Mouse (Mus musculus): ENCODE data around the gene Pum3. TPM values are rescaled to one million over a fixed set of nuclear protein-coding genes. Genes with fewer than 3 reads are reported as not detected.

Gene Pum3
- polyA plus RNA-seq, 1 experiment from 2014 or later = 47.8 TPM

DNA sequence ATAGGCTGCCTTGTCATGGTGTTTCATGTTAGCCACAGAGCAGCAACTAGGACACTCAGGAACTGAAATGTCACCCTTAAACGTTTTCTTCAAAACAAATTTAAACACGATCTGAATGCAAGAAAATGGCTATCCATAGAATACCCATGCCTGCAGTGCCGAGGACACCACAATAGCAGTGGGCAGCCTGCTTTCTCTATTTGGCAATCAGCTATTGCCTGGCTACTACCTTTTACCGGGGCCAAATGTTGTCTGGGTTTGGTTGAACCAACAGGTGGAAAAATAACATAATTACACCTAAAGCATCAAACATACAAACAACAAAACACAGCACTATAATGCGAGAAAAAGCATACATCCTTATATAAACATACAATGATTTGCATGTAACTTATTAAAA lies 46.4 kb downstream of the Pum3 start:
- peaks cover 10% of the 10 kb centered on the region; the same call in 1 of the 2 replicates for H3K4me1 ChIP-seq (ENCODE audit: control insufficient read depth, insufficient read depth, low read length)
- no peak overlapping the region for H3K4me2 ChIP-seq (ENCODE audit: low read depth, low read length)
- no peak overlapping the region for H3K27ac ChIP-seq (ENCODE audit: low read length)
- ATAC-seq (replicated peaks; ENCODE audit: extremely low read depth, insufficient read depth, low FRiP score) = no peak
- no peaks in the 10 kb centered on the region for H3K27me3 ChIP-seq (ENCODE audit: control insufficient read depth, insufficient read depth, low read length)
- no peak overlapping the region for H3K4me3 ChIP-seq (ENCODE audit: low read length)
- no peaks in the 10 kb centered on the region for H3K9me3 ChIP-seq (replicated peaks; ENCODE audit: control insufficient read depth, low read length)
- WGBS = 88% methylated on average over 5 of the region's 5 CpGs
- no peak overlapping the region for H3K9ac ChIP-seq (ENCODE audit: low read length)
- H3K36me3 ChIP-seq (ENCODE audit: control insufficient read depth, insufficient read depth) = peaks cover 10% of the 10 kb centered on the region

- H3K4me3 ChIP-seq (ENCODE audit: low read length) = no peak overlapping the region
- H3K4me2 ChIP-seq (ENCODE audit: low read depth, low read length) = no peak overlapping the region
- no peaks in the 10 kb centered on the region for H3K9me3 ChIP-seq (replicated peaks; ENCODE audit: control insufficient read depth, low read length)
- no peak for ATAC-seq (replicated peaks; ENCODE audit: extremely low read depth, insufficient read depth, low FRiP score)
- peaks cover 8% of the 10 kb centered on the region for H3K36me3 ChIP-seq (ENCODE audit: control insufficient read depth, insufficient read depth)
- H3K27ac ChIP-seq (ENCODE audit: low read length) = no peak overlapping the region; the same call in 1 of the 2 replicates
- WGBS = 18% methylated on average over 1 of the region's 1 CpGs
- no peak overlapping the region for H3K9ac ChIP-seq (ENCODE audit: low read length)
- H3K4me1 ChIP-seq (ENCODE audit: control insufficient read depth, insufficient read depth, low read length) = peaks cover 10% of the 10 kb centered on the region; the same call in 1 of the 2 replicates
- H3K27me3 ChIP-seq (ENCODE audit: control insufficient read depth, insufficient read depth, low read length) = no peaks in the 10 kb centered on the region
Observed at GRCm38 (mm10) chr19:27382131-27382530, 47.5 kb downstream of the Pum3 start.

- no peak for ATAC-seq (replicated peaks; ENCODE audit: extremely low read depth, insufficient read depth, low FRiP score)
- peaks cover 10% of the 10 kb centered on the region; the same call in 1 of the 2 replicates for H3K4me1 ChIP-seq (ENCODE audit: control insufficient read depth, insufficient read depth, low read length)
- WGBS = 72% methylated on average over 2 of the region's 2 CpGs
Observed at GRCm38 (mm10) chr19:27379712-27380401, 49.8 kb downstream of the Pum3 start.

DNA sequence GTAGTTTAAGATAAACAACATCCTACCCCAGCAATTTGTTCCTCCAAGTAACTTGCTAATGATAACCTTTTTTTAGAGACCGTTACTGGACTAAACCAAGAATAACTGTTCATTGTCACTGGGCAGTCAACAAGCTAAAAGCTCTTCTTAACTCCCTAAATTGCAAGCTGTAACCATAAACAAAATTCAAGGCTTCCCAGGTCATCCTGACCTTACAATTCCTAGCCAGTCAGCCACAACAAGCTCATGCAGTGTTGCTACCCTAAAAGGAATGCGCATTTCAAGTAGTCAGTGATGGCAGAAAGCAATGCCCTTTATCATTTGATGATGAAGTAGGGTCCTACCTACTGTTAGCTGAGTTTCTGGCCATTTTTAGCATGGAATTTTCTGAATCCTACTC lies 58.8 kb downstream of the Pum3 start:
- Histone ChIP-seq H3K9me3 (replicated peaks; ENCODE audit: control insufficient read depth, low read length) (peaks cover 3% of the 10 kb centered on the region; the same call in 1 of the 2 replicates), H3K4me1 (ENCODE audit: control insufficient read depth, insufficient read depth, low read length) (peaks cover 4% of the 10 kb centered on the region; the same call in 1 of the 2 replicates), H3K27me3 (ENCODE audit: control insufficient read depth, insufficient read depth, low read length) (no peaks in the 10 kb centered on the region), H3K4me2 (ENCODE audit: low read depth, low read length) (no peak overlapping the region), H3K9ac (ENCODE audit: low read length) (no peak overlapping the region), H3K27ac (ENCODE audit: low read length) (no peak overlapping the region), H3K4me3 (ENCODE audit: low read length) (no peak overlapping the region), H3K36me3 (ENCODE audit: control insufficient read depth, insufficient read depth) (no peaks in the 10 kb centered on the region)
- 72% methylated on average over 2 of the region's 2 CpGs for WGBS
- no peak for ATAC-seq (replicated peaks; ENCODE audit: extremely low read depth, insufficient read depth, low FRiP score)

More at GRCm38 (mm10) chr19:27379712-27380401, 49.8 kb downstream of the Pum3 start:
- H3K4me2 ChIP-seq (ENCODE audit: low read depth, low read length) = no peak overlapping the region
- no peaks in the 10 kb centered on the region for H3K36me3 ChIP-seq (ENCODE audit: control insufficient read depth, insufficient read depth)
- H3K9ac ChIP-seq (ENCODE audit: low read length) = no peak overlapping the region
- no peak overlapping the region for H3K4me3 ChIP-seq (ENCODE audit: low read length)
- H3K9me3 ChIP-seq (replicated peaks; ENCODE audit: control insufficient read depth, low read length) = no peaks in the 10 kb centered on the region
- H3K27me3 ChIP-seq (ENCODE audit: control insufficient read depth, insufficient read depth, low read length) = no peaks in the 10 kb centered on the region
- no peak overlapping the region for H3K27ac ChIP-seq (ENCODE audit: low read length)

- Histone ChIP-seq H3K36me3 (ENCODE audit: control insufficient read depth, insufficient read depth) (no peaks in the 10 kb centered on the region), H3K27me3 (ENCODE audit: control insufficient read depth, insufficient read depth, low read length) (no peaks in the 10 kb centered on the region), H3K4me1 (ENCODE audit: control insufficient read depth, insufficient read depth, low read length) (peaks cover 4% of the 10 kb centered on the region; the same call in 1 of the 2 replicates), H3K4me3 (ENCODE audit: low read length) (no peak overlapping the region), H3K9ac (ENCODE audit: low read length) (no peak overlapping the region), H3K27ac (ENCODE audit: low read length) (no peak overlapping the region), H3K9me3 (replicated peaks; ENCODE audit: control insufficient read depth, low read length) (peaks cover 3% of the 10 kb centered on the region; the same call in 1 of the 2 replicates), H3K4me2 (ENCODE audit: low read depth, low read length) (no peak overlapping the region)
- 61% methylated on average over 2 of the region's 2 CpGs for WGBS
- no peak for ATAC-seq (replicated peaks; ENCODE audit: extremely low read depth, insufficient read depth, low FRiP score)
Observed at GRCm38 (mm10) chr19:27370174-27370573, 59.5 kb downstream of the Pum3 start.

DNA sequence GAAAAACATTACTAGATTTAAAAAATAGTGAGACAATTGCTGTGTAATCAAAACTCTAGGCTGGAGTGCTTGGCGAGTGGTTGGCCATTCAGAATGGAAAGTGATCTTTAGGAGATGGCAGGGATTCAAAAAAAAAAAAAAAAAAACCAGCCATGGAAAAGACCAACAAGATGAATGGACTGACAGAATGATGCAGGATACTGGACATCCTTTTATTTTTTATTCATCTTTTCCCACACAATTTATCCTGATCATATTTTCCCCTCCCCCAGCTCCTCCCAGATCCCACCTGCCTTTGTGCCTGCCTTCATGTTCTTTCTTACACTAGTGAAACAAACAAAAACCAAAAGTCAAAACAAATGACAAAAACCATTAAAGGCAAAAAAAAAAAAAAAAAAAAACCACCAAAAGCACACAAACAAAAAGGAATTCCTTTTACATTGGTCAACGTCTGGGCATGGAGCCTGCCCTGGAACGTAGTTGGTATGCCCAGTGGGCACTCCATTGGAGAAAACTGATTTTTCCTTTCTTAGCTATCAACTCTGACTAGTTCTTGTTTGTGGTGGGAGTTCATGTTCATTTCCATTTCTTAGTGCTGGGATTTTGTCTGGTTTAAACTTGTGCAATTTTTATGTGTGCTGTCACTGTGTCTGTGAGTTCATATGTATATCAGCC lies 60.0 kb downstream of the Pum3 start:
- H3K9me3 ChIP-seq (replicated peaks; ENCODE audit: control insufficient read depth, low read length) = peaks cover 3% of the 10 kb centered on the region; the same call in 1 of the 2 replicates
- no peaks in the 10 kb centered on the region for H3K36me3 ChIP-seq (ENCODE audit: control insufficient read depth, insufficient read depth)
- no peak overlapping the region for H3K27ac ChIP-seq (ENCODE audit: low read length)
- ATAC-seq (replicated peaks; ENCODE audit: extremely low read depth, insufficient read depth, low FRiP score) = no peak
- WGBS = 64% methylated on average over 3 of the region's 3 CpGs
- H3K9ac ChIP-seq (ENCODE audit: low read length) = no peak overlapping the region
- H3K27me3 ChIP-seq (ENCODE audit: control insufficient read depth, insufficient read depth, low read length) = no peaks in the 10 kb centered on the region
- no peak overlapping the region for H3K4me3 ChIP-seq (ENCODE audit: low read length)
- no peak overlapping the region for H3K4me2 ChIP-seq (ENCODE audit: low read depth, low read length)
- peaks cover 4% of the 10 kb centered on the region; the same call in 1 of the 2 replicates for H3K4me1 ChIP-seq (ENCODE audit: control insufficient read depth, insufficient read depth, low read length)

DNA sequence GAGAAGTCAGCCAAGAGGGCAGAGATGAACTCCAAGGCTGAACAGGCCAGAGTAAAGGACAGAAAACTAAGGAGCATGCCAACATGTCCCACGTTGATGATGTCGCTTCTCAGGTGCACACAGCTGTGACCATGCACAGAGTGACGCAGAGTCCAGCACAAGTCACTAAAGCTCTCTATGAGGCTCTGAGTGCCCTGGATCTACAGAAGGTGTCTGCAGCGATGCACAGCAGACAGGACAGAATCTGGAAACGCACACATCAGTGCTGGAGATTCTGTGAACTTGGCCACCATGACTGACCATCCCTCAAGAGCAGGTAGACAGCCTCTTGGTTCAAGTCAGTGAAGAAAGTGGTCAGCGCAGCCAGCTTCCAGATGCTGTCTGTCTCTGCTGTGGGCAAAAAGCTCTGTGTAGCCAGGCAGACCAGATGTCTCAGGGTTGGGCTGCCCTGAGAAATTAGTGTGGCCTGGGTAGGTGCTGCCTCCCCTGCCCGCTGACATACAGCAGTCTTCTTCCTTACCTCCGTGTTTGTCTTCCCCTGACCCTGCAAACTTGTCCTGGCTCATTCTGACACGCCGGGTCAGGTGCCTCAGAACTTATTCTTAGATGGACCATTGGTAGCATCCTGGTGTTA lies 63.4 kb downstream of the Pum3 start:
- 88% methylated on average over 10 of the region's 10 CpGs for WGBS

DNA sequence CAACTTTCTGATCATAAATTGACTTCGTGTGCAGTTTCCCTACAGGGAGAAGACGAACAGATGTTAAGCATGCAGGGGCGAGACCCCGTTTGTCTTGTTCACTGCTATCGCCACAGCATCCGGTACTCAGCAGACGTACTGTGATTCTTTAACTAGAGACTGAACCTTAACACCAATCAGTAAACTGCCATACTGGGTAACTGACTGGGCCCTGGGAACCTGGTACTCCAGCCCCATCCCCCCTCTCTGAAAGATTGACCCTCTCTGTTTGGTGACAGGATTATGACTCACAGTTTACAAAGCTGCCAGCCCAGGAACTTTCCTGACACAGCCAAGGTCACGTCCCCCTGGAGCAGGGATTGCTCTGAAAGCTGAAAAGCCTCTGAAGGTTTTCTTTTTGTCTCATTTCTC lies 65.1 kb downstream of the Pum3 start:
- peak overlapping the region; percentile 42; the same call in 1 of the 2 replicates for H3K9ac ChIP-seq (ENCODE audit: low read length)

More for the DNA sequence above, 63.4 kb downstream of the Pum3 start:
- H3K36me3 ChIP-seq (ENCODE audit: control insufficient read depth, insufficient read depth) = no peaks in the 10 kb centered on the region
- no peak overlapping the region for H3K27ac ChIP-seq (ENCODE audit: low read length)
- H3K4me3 ChIP-seq (ENCODE audit: low read length) = no peak overlapping the region
- peaks cover 3% of the 10 kb centered on the region; the same call in 1 of the 2 replicates for H3K9me3 ChIP-seq (replicated peaks; ENCODE audit: control insufficient read depth, low read length)
- peaks cover 8% of the 10 kb centered on the region for H3K4me1 ChIP-seq (ENCODE audit: control insufficient read depth, insufficient read depth, low read length)
- H3K4me2 ChIP-seq (ENCODE audit: low read depth, low read length) = no peak overlapping the region
- ATAC-seq (replicated peaks; ENCODE audit: extremely low read depth, insufficient read depth, low FRiP score) = no peak
- H3K9ac ChIP-seq (ENCODE audit: low read length) = no peak overlapping the region
- H3K27me3 ChIP-seq (ENCODE audit: control insufficient read depth, insufficient read depth, low read length) = no peaks in the 10 kb centered on the region

More for the DNA sequence above, 65.1 kb downstream of the Pum3 start:
- 8% methylated on average over 8 of the region's 8 CpGs for WGBS
- H3K27me3 ChIP-seq (ENCODE audit: control insufficient read depth, insufficient read depth, low read length) = no peaks in the 10 kb centered on the region
- no peak overlapping the region for H3K27ac ChIP-seq (ENCODE audit: low read length)
- H3K36me3 ChIP-seq (ENCODE audit: control insufficient read depth, insufficient read depth) = no peaks in the 10 kb centered on the region
- H3K4me1 ChIP-seq (ENCODE audit: control insufficient read depth, insufficient read depth, low read length) = peaks cover 4% of the 10 kb centered on the region
- peak overlapping the region; percentile 56 for H3K4me2 ChIP-seq (ENCODE audit: low read depth, low read length)
- H3K9me3 ChIP-seq (replicated peaks; ENCODE audit: control insufficient read depth, low read length) = peaks cover 5% of the 10 kb centered on the region; the same call in 1 of the 2 replicates
- peak; percentile 60; the same call in 1 of the 2 replicates for ATAC-seq (replicated peaks; ENCODE audit: extremely low read depth, insufficient read depth, low FRiP score)
- H3K4me3 ChIP-seq (ENCODE audit: low read length) = peak overlapping the region; percentile 38
